Mouse (Mus musculus): ENCODE measurements around the gene Grip1.

The Grip1 gene

GRCm38 (mm10) chr10:119756271-119756670 lies 302.6 kb downstream of the Grip1 start:
- no peak for DNase-seq (ENCODE audit: low read depth)

- no peak for DNase-seq (ENCODE audit: low read depth)
Measured at GRCm38 (mm10) chr10:119757219-119757618, 303.6 kb downstream of the Grip1 start.

DNA sequence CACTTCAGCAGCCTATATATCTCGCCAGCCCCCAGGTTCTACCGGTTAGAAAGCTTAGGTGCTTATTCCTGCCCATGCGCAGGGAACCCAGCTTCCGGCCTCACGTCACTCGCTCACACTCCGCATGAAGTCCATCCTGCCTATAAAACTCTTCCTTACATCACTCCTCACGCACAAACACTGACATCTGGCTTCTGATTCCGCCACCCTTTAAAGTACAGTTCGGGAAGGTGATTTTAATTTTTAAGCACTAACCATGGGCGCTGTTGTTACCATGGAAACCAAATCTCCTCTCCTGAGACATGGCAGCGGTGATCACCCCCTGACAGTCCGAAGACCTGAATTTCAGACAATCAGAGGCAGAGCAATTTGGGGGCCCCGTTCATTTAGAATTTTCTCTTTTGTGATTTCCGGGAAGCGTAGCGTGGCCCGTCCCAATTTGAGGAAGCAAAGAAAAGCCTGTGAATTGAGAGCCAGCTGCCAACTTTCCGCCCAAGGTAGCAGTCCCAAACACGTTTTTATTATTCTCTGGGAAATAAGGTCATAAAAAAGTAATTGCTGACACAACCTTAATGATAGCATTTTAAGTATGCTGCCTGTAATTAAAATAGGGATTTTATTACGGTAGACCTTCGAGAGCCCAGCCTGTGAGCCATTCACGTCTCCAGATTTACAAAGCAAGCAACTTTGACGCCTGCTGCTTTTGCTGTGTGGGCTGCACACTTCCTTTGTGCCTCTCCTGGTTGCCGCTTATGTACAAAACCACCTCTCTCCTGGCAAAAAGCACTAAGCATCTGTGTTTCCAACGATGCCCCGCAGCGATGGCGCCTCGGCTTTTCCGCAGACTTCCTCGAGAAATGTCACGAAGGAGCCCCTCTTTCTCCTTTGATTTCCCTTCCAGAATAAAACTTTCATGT lies 308.1 kb downstream of the Grip1 start:
- DNase-seq (ENCODE audit: low read depth): no peak

DNA sequence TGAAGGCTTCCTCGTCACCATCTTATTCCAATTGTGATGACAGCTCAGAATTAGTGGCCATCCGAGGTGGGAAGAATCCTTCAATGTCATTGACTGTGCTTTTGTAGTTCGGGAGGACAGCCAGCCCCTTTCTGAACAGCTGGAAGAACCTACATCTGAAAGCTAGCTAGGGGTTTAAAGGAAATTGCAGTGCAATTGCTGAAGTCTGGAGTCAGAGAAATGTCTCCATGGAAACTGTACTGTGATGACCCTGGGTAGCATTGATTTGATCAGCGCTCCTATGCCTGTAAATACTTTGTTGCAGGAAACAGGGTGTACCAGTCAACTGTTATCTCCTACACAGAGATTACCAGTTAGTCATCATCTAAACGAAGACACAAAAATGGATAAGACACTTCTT lies 325.2 kb downstream of the Grip1 start:
- no peak for DNase-seq (ENCODE audit: low read depth)

GRCm38 (mm10) chr10:119779657-119780056 lies 326.0 kb downstream of the Grip1 start:
- DNase-seq (ENCODE audit: low read depth): no peak

GRCm38 (mm10) chr10:119790507-119790906 lies 336.9 kb downstream of the Grip1 start:
- peak; percentile 21 for DNase-seq (ENCODE audit: low read depth)

DNA sequence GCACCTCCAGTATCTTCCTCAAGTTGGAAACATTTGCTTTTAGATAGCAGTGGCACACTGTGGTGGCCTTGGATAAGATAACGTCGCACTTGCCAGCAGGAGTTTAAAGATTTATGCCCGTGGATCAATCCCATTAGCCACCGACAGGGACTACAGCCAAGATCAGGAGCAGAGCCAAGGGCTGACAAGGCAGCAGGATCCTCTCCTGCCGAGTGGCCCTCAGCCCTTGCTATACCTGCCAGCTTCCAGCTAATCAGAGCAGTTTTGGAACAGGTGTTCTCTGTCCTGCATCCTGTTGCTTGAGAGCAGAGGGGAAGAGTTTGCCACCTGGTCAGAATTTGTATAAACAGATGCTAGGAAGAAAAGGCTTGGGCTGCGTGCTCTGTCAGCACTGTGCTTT lies 348.8 kb downstream of the Grip1 start:
- DNase-seq (ENCODE audit: low read depth): no peak

DNA sequence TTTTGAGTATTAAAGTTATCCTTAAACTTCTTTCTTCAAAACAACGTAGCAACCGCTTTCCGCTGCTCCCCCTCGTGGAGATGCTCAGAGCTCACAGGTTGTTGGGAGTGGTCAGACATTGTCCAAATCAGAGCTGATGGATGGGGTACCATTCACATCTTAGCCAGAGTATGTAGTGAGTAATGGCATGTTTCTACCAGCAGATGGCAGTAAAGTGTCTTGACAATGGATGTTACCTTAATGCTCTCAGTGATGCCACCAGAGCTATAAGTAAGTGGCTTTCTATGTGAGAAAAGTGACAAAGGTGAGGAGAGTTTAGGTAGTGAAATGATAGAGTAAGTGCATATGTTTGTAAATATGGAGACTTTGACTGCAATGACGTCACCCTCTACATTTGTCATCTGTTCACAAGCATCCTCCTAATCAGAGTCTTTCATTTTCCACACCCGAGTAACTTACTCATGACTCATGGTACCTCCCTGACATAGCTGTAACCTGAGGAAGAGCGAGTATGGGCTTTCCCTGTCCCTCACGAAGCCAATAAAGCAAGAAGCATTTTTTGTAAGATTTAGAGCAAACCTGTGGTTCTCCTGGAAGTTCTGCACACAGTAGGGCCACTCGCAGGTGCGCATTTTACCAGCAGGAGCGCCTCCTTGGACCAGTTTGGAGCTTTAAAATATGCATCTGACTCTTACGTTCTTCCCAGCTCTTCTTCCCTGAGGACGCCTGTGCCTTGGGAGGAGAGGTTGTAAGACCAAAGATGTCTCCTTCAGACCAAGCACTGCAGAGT lies 350.2 kb downstream of the Grip1 start:
- DNase-seq (ENCODE audit: low read depth): peak; percentile 77

GRCm38 (mm10) chr10:119804423-119804814 lies 350.8 kb downstream of the Grip1 start:
- no peak for DNase-seq (ENCODE audit: low read depth)

GRCm38 (mm10) chr10:119805082-119805481 lies 351.5 kb downstream of the Grip1 start:
- DNase-seq (ENCODE audit: low read depth): no peak

DNA sequence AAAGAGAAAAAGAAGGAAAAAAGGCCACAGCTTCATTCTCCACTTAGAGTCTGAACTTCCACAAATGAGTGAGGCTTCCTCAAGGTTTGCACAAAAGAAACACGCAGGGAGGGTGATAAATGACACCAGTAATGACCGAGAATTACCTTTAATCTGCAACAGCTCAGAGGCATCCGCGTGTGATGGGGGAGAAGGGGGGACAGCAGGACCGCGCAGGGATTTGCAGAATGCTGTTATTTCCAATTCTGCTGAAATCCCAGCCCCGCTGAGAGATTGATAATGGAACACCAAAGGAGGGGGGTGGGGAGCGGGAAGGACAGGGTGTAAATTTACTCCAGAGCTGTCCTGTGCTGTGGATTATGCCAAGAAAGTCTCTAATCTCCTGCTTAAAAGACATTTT lies 352.5 kb downstream of the Grip1 start:
- DNase-seq (ENCODE audit: low read depth): no peak

- DNase-seq (ENCODE audit: low read depth): no peak
Measured at GRCm38 (mm10) chr10:119808384-119808783, 354.8 kb downstream of the Grip1 start.

DNA sequence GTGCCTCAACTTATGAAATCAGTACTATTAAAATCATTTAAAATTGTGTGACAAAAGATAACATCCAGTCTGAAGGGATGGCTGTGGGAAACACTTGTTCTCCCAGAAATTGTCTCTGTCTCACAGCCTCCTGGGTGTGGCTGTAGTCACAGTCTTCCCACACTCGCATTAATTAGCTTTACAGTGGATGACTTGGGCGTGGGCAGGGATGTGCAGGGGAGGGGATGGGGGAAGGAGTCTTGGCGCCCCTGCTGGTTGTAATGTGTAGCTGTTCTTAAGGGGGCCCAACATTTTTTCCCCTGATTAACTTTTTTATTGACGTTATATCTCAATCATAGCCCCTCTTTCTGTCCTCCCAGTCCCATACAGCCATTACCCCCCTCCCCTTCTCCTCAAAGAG lies 360.5 kb downstream of the Grip1 start:
- DNase-seq (ENCODE audit: low read depth): no peak

DNA sequence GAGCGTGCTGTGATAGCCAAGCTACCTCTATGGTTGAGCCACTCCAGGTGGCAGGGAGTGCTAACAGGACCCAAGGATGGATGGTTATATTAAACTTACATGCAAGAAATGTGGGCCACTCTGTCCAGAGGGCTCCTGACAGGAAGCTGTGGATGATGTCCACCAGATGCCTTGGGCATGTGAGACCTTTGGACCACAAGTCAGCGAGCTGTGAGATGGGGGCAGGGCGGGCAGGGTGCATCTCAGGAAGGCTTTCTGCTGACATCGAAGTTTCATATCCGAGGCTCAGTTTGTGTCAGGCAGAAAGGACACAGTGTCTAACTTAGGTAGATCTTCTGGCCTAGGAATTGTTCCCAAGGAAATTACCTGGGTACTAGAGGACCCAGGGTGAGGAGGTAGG lies 362.4 kb downstream of the Grip1 start:
- DNase-seq (ENCODE audit: low read depth): no peak

DNA sequence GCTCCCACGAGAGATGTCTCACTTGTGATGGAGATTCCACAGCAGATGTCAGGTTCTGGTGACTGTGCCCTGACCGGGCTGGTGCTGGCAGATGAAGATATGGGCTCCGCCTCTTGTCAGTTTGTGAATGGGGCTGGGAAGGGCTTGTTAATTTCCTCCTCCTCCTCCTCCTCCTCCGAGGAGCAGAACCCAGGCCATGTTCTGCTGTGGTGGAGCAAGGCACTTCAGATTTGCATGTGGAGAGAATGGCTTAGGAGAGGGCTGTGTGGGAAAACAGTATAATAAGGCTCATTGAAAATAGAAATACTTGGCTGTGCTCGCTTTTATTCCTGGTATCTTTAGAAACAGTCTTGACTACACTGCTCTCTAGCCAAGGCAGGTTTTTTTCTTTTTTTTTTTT lies 364.8 kb downstream of the Grip1 start:
- DNase-seq (ENCODE audit: low read depth): no peak

DNA sequence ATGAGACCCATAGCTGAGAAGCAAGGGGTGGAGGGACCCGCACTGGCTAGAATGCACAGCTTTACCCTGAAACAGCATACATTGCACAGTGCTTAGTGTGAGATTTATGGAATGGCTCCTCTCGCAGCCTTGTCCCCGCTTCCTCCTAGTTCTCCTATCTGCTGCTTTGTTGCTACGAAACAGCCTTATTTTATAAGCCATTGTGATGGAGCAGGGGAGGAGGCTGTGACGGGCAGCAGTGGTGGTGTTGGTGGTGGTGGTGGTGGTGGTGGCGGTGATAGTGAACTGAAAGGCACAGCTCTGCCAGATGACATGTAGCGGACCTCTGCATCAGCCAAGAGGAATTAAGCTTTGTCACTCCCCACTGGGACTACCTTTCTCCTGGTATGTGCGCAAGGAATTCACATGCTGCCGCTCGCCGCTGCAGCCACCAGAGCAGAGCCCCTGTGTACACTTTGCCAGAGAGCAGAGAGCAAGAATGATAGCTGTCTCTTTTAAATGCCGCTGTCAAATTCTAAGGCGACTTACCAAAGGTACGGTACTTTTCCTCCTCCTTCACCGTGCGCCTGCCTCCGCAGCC lies 365.6 kb downstream of the Grip1 start:
- no peak for DNase-seq (ENCODE audit: low read depth)

DNA sequence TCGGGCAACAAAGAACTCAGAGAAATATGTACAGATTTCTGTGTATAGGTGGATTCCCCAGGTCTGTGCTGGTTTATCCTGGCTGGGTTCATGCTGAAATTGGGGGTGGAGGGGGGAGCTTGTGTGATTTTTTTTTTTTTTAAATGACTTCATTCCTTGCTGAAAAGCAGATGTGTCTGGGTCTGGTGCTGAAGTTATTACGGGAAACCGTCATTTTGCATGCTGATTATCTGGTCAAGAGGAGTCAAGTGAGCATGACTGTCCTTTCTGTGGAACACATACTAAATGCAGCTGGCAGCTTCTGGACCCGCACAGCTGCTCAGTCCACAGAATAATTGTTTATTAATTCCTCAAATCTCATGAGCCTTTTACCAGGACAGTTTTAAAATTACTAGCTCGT lies 366.1 kb downstream of the Grip1 start:
- no peak for DNase-seq (ENCODE audit: low read depth)

- DNase-seq (ENCODE audit: low read depth): no peak
Measured at GRCm38 (mm10) chr10:119820428-119820827, 366.8 kb downstream of the Grip1 start.

- no peak for DNase-seq (ENCODE audit: low read depth)
Measured at GRCm38 (mm10) chr10:119823691-119824090, 370.1 kb downstream of the Grip1 start.

DNA sequence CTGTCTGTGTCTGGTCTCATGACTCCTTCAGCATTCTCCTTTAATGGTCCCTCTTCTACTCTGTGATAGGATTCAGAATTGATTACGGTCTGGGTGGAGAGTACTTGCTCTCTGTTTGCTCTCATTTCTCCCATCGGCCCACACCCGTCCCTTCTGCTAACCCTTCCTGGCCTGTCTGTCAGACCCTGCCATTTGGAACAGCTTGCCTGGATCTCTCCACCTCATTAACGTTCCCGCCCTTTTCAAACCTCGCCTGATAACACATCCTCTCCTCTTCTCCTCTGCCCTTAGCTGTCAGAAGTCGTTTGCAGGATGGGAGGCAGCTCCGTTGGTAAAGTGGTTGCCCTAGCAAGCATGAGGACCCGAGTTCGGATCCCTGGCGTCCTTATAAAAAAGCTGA lies 370.9 kb downstream of the Grip1 start:
- no peak for DNase-seq (ENCODE audit: low read depth)

DNA sequence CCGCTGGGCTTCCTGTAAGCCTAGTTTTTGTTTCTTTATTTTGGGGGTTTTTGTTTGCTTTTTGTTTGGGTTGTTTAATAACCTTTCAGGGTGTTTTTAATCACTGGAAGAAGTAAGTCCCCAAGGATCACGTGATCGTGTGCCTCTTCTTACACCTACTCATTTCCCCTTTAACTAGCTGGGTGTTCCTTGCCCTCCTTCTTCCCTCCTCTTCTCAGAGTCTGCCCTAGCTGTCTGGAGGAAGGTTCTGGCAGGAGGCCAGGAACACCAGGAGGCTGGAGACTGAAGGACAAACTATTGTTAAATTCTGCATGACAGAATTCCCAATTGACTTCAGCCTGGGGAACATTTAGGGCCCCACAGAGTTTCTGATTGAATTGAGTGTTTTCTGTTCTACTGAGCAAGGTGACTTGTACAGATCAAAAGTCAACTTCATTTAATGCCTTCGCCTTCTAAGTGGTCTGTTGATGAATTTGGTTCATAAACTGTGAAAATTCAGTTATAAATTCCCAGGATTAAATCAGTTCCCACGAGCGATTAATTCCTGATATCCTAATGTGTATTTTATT lies 376.8 kb downstream of the Grip1 start:
- DNase-seq (ENCODE audit: low read depth): peak; percentile 17

- peak; percentile 1 for DNase-seq (ENCODE audit: low read depth)
Measured at GRCm38 (mm10) chr10:119831086-119831485, 377.5 kb downstream of the Grip1 start.

GRCm38 (mm10) chr10:119833334-119833733 lies 379.7 kb downstream of the Grip1 start:
- DNase-seq (ENCODE audit: low read depth): no peak
